Mouse (Mus musculus): ENCODE measurements around the gene Rbm5.

The Rbm5 gene

DNA sequence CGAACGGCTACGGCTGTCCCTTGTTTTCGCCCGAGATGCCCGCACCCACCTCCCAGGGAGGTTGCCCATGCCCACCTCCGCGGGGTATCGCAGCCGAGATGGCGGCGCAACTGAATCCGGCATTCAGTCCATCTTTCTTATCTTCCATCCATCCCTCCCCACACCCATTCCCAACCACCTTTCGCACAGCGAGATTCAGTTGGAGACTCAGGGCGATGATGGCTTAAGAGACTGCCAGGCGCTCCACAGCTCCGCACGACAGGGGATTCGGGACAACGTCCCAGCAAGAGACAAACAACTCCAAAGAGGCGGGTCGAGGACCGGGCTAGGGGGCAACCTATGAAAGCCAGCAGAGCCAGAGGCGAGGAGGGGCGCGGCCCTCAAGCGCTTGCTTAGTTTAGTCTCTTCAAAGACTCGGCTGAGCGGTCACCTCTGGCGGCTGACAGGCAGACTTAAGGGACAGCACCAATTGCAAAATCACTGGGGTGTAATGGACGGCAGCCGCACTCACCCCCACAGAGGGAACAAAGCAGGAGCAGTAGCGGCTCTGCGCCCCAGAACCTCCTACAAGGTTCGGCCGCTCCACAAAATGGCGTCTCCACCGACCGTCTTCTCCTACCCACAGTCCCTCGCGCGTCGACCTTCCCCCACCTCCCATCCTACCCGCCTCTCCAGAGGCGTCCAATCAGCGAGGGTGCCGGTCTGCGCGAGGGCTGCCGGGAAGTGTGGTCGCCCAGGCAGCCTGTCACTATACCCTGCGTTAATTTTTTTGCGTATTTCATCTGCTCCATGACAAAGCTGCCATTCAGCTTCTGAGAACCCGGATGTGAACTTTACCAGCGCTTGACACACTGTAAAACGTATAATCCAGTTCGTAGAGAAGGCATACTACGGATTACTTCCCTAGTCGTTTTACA, at the start of gene Rbm5:
TSS of gene Rbm5 (minus strand) at position 623 of the 917 bp plus-strand sequence.
- DNase-seq (ENCODE audit: extremely low spot score, low read depth, low spot score), result peak; percentile 79

DNA sequence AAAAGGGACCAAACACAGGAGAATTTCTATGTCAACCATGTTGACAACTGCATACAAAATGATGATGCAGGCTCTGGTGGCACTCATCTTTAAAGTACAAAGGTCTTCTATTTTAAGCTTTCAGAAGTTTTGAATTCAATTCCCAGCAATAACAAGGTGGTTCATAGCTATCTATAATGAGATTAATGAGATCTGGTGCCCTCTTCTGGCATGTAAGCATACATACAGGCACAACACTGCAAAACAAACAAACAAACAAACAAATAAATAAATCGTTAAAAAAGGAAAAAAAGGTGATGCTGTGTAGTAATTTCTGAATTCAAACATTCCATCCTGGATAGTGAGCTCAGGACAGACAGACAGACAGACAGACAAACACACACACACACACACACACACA, 41.3 kb upstream of the Rbm5 start:
- no peak for DNase-seq (ENCODE audit: extremely low spot score, low read depth, low spot score)

GRCm38 (mm10) chr9:107810985-107811384, 40.2 kb upstream of the Rbm5 start:
- no peak for DNase-seq (ENCODE audit: extremely low spot score, low read depth, low spot score)

DNA sequence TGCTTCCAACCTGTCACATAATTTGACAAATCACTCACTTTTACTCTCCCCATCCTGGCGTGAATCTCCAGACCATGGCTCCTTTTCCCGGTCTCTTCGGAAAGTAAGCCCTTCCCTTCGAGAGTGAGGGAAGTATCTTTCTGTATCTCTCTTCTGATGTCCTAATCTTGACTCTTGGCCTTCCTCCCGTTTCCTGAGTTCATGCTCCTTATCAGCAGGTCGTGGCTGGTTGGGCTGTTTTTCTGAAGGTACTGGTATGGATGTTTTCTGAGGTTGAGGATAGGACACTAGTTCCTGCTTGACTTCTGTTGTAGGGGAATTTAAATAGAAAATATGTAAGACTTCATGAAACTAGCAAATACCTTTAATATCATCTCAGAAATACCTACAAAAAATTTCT, 20.9 kb upstream of the Rbm5 start:
- DNase-seq (ENCODE audit: extremely low spot score, low read depth, low spot score), result no peak

- DNase-seq (ENCODE audit: extremely low spot score, low read depth, low spot score), result no peak
Observed at GRCm38 (mm10) chr9:107782536-107783203, 11.9 kb upstream of the Rbm5 start.

DNA sequence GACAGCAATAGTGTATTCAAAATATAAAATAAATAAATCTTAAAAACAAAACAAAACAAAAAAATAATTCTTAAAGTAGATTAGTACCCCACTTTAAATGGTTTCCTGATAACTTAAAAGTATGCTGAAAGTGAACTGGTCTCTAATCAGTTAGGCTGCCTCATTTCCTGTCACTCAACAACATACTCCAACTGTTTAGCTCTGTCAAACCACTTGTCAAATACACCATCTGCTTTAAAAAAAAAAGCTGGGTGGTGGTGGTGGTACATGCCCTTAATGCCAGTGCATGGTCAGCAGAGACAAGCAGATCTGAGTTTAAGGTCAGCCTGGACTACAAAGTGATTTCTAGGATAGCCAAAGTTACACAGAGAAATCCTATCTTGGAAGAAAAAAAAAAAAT, 6.0 kb upstream of the Rbm5 start:
- DNase-seq (ENCODE audit: extremely low spot score, low read depth, low spot score), result no peak

DNA sequence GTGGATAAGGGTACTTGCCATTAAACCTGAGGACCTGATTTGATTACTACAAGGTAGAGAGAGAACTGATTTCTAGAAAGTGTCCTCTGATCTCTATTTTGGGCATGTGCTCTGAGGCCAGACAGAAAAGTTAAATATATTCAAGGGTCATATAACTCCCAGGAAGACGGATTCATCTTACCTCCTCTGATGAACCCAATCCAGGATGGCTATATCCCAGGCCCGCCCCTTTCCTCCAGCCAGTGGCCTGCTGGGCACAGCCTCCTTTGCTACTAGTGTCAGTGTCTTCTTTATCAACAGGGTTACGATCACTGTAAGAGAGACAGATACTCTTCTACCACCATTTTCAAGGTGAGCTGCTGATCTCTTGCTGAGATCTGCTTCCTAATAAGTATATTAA, 3.6 kb upstream of the Rbm5 start:
- no peak for DNase-seq (ENCODE audit: extremely low spot score, low read depth, low spot score)

GRCm38 (mm10) chr9:107771782-107772181, 986 bp upstream of the Rbm5 start:
- no peak for DNase-seq (ENCODE audit: extremely low spot score, low read depth, low spot score)

GRCm38 (mm10) chr9:107770037-107770373, 791 bp downstream of the Rbm5 start:
- DNase-seq (ENCODE audit: extremely low spot score, low read depth, low spot score), result no peak

DNA sequence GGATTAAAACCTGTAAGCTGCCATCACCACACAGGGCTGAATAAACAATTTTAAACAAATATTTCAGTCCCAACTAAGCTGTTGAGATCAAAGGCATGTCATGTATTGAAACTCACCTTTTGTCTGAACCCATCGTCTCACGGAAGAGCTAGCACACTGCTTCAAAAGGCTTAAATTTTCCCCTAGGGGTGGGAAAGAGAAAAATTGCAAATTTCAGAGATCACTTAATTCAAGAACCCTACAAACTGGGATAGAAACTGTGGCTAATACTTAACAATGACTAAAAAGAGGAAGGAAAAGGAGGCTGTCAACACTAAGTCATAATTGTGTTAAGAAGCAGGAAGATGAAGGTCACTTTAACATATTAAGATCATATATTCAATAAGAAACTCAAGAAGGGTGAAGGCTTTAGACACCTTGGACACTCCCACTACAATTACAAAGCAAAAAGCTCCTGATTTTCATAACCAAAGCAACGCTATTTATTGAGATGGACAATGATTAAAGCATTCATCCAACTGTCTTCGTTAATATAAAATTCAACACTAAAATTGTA, 1.3 kb downstream of the Rbm5 start:
- no peak for DNase-seq (ENCODE audit: extremely low spot score, low read depth, low spot score)

- DNase-seq (ENCODE audit: extremely low spot score, low read depth, low spot score), result no peak
Observed at GRCm38 (mm10) chr9:107768851-107769250, 1.9 kb downstream of the Rbm5 start.

DNA sequence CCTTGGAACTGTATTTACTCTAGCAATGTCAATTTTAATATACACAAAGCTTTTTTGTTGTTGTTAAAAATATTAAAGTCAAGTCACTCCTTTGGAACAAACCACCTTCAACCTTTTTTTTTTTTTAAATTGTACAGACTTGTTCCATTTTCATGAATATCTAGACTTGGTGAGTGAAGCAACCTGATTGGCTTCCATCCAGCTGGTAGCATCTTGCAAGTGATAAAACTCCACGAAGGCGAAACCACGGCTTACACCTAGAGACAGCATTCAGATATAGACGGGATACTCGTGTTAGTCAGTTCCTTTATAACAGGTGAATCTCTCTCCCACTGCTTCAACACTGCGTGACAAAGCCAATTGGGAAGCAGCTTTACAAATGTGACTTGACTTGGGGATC, 11.2 kb downstream of the Rbm5 start:
- no peak for DNase-seq (ENCODE audit: extremely low spot score, low read depth, low spot score)

GRCm38 (mm10) chr9:107750378-107750777, 20.4 kb downstream of the Rbm5 start:
- no peak for DNase-seq (ENCODE audit: extremely low spot score, low read depth, low spot score)

DNA sequence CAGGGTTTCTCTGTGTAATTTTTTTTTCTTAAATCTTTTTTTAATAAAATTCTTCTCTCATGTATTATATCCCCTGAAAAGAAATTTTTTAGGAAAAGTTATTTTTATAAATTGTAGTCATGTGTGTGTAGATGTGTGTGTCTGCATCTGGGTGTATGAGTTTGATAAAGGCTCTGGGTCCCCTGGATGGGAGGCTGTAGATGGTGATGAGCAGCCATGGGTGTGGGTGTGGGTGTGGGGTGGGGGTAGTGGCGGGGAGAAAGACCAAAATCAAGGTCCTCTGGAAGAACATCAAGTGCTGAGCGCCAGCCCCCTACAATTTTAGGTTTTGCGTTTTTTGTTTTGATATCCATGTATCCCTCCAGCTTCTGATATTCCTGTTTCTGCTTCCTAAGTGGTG, 22.7 kb downstream of the Rbm5 start:
- DNase-seq (ENCODE audit: extremely low spot score, low read depth, low spot score), result no peak

DNA sequence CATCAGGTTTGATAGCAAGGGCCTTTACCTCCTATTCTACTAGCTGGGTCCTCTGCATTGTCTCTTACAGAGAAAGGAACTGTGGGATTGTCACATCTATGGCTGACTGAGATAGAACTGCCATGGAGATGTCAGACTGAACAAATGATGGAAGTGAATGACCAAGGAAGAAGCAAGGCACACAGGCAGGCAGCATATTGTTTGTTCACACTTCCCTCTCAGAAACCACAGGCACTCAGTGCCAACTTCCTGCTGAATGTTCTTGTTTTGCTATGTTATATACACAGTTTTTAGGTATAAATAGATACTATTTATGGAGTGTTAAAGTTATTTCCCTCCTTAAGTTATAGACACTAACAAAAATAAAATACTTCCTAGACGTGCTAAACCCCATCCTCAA, 23.5 kb downstream of the Rbm5 start:
- no peak for DNase-seq (ENCODE audit: extremely low spot score, low read depth, low spot score)

GRCm38 (mm10) chr9:107746679-107747078, 24.1 kb downstream of the Rbm5 start:
- DNase-seq (ENCODE audit: extremely low spot score, low read depth, low spot score), result no peak

DNA sequence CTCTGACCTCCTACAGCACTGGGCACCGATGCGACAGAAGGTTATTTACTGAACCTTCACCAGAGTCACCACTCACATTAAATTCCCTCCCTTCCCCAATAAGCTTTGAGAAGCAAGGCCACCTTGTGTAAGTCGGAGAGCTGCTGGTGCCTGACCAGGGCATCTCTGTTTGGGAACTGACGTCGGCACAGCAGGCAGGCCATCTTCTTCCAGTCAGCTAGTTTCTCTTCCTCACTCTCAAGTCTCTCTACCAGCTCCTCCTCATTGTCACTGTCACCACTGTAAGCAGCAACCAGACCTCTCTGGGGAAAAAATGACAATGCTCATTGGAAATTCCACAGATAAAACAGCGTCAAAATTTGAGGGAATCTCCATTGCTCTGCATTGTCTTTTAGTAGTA, 26.7 kb downstream of the Rbm5 start:
- DNase-seq (ENCODE audit: extremely low spot score, low read depth, low spot score), result no peak

- DNase-seq (ENCODE audit: extremely low spot score, low read depth, low spot score), result no peak
Observed at GRCm38 (mm10) chr9:107738841-107739202, 32.0 kb downstream of the Rbm5 start.

GRCm38 (mm10) chr9:107738020-107738840, 32.6 kb downstream of the Rbm5 start:
- DNase-seq (ENCODE audit: extremely low spot score, low read depth, low spot score), result peak; percentile 90

GRCm38 (mm10) chr9:107736185-107736485, 34.7 kb downstream of the Rbm5 start:
- DNase-seq (ENCODE audit: extremely low spot score, low read depth, low spot score), result no peak

- DNase-seq (ENCODE audit: extremely low spot score, low read depth, low spot score), result no peak
Observed at GRCm38 (mm10) chr9:107735356-107736184, 35.2 kb downstream of the Rbm5 start.

All from hindlimb bud, embryonic 11.5 days (tissue).